Mouse (Mus musculus) thymus, adult 2 months (tissue): Measurements from ENCODE around the gene Gm42906.

Experiments used
- CTCF ChIP-seq: fragments of 200-500 bp; IDR thresholded peaks from 2 replicates; pipeline ENCODE4 v1.5.1; 2012; ENCODE audit warnings: mild to moderate bottlenecking, control low read depth, low read length, moderate library complexity, borderline replicate concordance; ENCODE audit not compliant: control insufficient read depth, poor library complexity, insufficient read depth; ENCODE audit errors: extremely low read depth
- POLR2A ChIP-seq: fragments of 200-500 bp; IDR thresholded peaks from 2 replicates; pipeline ENCODE4 v1.6.1; 2012; ENCODE audit warnings: mild to moderate bottlenecking, low read length, control low read depth, moderate library complexity; ENCODE audit not compliant: control insufficient read depth, poor library complexity, insufficient read depth; ENCODE audit errors: extremely low read depth

DNA sequence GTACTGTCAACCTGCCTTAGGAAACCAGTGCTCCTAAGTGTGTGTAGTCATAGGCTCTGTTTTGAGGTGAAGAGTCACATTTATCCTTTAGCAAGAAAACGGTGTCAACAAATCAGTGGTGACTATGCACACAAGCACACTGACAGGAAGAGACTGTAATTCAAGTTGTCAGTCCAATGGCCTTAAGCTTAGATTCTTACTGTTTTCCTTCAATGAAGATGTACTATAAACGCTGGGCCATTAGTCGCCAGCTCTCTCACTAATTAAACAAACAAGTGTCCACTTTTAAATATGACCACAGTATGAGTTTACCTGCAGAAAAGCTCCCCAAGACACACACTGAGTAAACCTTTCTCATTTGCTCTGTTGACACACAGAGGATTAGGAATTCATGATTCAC is 238.6 kb downstream of the Gm42906 start:
- TF ChIP-seq CTCF (no peak), POLR2A (no peak)
